Mouse (Mus musculus) G1E-ER4 (cell line): ENCODE data around the gene Sprr1b. TPM values are rescaled to one million over a fixed set of nuclear protein-coding genes. Genes with fewer than 3 reads are reported as not detected.

Source experiments
- GATA1 ChIP-seq: IDR thresholded peaks from one replicate; pipeline ENCODE4 v1.8.0; 2012; ENCODE audit warnings: low read length, inconsistent platforms
- polyA plus RNA-seq: library from polyadenylated mRNA; stranded (reverse); fragments of >175 nt; gene quantifications from 2 replicates; pipeline ENCODE4 v1.2.3, GENCODE M21; 2012

The Sprr1b gene
- not detected in 2 replicates for polyA plus RNA-seq

DNA sequence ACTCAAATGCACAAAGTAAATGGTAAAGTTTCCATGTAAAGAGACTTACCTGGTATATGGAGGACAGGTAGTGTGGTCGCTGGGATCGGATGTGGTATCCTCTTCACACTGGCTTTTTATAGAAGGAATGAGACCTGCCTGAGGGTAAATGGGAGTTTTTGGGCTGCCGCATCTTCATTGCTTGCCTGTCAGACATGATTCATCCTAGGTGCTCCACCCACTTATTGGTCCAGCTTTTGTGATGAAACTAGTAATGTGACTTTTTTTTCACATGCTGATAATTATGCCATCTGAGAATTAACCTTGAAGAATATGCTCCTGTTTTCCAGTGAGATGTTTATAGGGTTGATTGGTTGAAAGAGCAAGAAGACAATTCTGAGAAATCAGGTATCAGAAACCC, at the start of gene Sprr1b:
Sprr1b (minus strand) TSS at position 101 of the 400 bp plus-strand sequence.
- TF ChIP-seq GATA1: no peak

DNA sequence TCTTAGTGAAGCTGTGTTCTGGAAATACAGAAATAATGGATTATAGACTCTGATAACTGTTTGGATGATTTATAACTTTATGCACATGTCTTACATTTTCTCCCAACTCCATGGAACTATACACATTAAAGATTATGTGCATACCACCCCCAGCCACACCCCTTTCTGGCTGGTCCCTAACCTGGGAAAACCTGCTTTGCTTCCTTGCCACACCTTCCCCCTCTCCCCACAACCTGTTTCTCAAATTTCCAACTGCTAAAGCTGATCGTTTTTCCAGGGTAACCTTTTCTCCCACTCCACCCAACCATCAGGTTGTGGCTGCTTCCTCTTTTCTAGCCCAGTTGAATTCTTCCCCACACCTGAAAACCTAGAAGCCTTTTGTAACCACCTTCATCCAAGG, 47.7 kb upstream of the Sprr1b start:
- TF ChIP-seq GATA1: no peak

DNA sequence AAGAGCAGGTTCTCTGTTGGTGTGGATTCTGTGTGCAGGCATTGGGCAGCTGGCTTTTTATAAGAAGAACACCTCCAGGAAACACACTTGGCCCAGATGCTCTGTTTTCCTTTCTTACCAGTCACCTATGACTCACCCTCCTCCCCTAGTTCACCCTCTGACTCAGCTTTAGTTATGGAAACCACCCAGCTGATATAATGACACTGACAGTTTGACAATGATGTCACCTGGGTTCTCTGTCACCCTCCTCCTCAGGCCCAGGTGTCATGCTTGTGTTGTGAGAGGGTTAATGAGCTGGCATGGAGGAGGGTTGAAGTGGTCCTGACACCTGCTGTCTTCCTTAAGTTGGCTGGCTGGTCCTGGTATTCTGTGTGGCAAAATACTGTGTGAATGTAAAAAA, 47.3 kb upstream of the Sprr1b start, which contains the start of gene Sprr1a:
Sprr1a (minus strand) TSS at position 33 of the 400 bp plus-strand sequence.
- no peak for TF ChIP-seq GATA1

DNA sequence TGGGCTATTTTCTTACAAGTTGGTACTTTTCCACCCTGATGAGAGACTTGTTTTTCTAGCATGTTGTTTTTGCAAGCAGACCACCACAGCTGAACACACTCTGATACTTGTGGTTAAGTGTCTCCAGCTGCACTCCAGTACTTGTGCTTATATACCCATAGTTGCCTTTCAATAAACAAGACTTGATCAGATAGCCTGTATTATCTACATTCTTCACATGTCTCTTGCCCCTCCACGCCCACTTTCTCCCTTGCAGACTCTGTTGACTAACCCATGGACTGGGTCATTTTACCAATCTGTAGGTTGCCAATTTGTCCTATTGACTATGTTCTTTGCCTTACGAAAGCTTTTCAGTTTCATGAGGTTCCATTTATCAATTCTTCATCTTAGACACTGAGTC, 31.5 kb upstream of the Sprr1b start:
- TF ChIP-seq GATA1: no peak

DNA sequence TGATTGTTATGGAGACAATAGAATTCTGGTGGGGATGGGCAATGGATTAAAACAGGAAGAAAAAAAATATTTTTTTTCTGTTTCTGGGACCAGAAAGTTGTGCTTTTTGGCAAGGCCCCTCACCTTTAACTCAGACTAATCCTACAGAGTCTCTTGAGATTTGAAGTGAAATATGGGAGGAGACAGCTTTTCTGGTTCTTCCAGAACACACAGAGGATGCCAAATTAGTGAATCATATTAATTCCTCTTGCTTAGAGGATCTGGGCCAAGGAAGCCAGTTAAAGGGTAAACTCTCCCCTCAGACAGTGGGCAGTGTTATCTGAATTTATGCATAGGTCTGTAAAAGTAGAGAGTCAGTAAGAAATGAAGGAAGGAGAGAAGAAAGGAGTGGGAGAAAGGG, 28.8 kb upstream of the Sprr1b start:
- no peak for TF ChIP-seq GATA1

DNA sequence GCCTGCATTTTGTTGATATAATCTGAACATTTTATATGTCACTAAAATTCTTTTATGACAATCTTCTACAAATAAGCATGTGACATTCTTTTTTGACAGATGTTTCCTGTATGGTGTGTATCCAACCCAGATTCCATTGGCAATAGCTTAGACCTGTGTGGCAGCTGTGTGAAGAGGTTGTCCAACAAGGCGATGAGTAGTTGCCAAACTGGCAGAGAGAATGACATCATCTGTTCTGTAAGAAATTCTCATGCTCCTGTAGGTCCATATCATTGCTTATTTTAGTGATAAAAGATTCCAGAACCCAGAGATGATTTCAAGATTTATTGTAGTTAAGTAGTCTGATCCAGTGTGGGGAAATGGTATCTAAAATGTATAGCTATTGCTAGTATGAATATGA, 28.0 kb upstream of the Sprr1b start:
- no peak for TF ChIP-seq GATA1

DNA sequence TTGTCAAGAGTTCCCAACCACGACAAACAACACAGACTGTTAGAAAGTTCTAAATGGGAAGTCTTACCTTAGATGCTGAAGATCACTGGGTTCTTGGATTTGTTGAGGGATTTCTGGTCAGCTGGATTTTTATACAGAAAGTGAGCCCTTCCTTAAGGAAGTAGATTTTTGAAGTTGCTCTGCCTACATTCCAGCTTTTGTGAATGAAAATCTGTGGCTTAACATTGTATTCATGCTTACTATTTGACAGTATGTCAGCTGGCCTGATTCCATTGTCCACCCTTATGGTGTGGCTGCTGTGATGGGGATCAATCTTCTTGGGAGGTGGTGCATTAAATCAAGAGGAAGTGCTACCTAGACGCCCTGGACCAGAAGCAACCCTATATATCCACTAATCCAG, 20.0 kb upstream of the Sprr1b start, which contains the start of gene Sprr3:
Sprr3 (minus strand) TSS at position 101 of the 400 bp plus-strand sequence.
- no peak for TF ChIP-seq GATA1

DNA sequence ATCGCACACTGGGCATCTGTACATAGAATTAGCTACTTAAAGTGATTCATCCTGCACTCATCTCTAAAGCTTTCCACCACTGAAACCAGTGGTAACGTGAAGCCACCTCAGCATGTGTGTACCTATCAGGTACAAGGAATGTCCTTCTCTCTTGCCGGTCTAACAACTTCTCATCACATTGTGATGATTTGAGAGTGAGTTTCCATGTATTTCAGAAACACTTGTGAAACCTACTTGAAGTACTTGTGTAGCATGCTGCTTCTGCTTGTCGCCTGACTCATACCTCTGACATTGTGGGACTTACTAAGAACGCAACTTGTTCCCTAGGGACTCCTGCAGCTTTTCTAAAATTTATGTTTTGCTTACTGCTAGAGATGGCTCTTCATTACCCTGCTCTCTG, 16.6 kb upstream of the Sprr1b start:
- no peak for TF ChIP-seq GATA1

DNA sequence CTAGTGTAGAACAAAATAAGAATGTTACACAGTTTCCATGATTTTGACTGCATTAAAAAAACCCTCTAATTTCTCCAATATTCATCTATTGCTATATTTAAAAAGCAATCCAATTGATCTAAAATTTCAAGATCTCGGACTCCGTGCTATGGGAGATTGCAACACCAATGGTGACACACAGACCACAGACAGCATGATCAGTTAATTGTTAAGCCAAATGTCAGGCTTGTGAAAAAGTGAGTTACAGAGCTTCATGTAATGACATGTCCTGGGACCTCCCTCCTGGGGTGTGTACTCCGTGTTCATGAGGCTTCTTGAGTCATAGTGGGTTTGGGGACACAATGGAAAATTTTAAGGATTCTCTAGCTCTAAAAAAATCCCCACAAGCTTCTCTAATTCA, 1.6 kb upstream of the Sprr1b start:
- TF ChIP-seq GATA1: no peak

DNA sequence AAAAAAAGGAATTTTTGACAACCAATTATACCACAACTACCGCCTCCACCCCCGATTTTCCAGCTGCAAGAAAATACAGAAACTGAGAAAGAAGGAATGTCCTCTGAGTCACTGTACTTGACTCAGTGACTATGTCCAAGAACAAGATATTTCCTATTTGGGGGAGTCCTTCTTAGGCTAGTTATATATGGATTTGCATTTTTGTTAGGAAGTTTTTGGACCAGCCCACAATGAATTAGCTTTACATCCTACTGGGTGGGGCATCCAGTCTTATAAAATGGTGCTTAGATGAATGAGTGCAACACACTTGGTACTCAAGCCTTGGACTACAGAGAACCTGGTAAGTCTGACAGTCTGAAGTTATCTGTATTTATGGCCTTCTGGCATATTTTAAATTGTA, 6.3 kb downstream of the Sprr1b start, which contains the start of gene Sprr2k:
Sprr2k (plus strand) TSS at position 301 of the 400 bp plus-strand sequence.
- no peak for TF ChIP-seq GATA1

DNA sequence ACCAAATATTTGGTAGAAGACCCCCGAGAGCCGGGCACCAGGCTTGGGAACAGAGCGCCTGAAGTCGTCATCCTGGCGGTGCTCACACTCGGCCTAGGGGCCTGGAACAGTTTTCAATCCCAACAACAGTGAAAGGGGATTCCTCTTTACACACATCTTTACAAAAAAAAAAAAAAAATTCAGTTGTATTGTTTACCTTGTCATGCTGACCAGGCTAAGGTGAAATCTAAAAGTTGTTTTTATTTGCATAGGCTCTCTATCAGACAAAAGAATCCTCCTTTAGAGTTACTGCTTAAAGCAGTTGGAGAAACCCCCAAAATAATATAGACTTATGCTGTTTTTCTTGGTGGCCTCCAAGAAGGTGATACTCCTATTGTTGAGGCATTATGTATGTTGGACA, 9.3 kb downstream of the Sprr1b start, which contains the start of gene Gm9774:
Gm9774 (minus strand) TSS at position 101 of the 400 bp plus-strand sequence.
- TF ChIP-seq GATA1: no peak

DNA sequence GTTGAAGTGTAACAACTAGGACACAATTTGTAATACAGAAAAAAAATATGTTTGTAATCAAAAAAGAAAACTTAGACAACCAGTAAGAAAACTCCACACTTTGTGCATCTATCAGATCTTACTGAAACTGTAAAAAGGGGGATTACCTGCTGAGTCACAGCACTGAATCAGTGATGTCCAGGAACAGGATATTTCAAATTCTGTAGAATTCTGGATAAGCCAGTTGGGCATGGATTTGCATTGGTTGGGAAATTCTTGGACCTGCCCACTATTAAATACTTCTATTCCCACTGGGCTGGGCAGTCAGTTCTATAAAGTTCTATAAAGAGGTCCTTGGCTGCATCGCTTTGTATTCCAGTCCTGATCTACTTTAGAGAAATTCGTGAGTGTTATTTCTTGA, 20.8 kb downstream of the Sprr1b start, which contains the start of gene Sprr2j-ps:
Sprr2j-ps (plus strand) TSS at position 301 of the 400 bp plus-strand sequence.
- no peak for TF ChIP-seq GATA1

DNA sequence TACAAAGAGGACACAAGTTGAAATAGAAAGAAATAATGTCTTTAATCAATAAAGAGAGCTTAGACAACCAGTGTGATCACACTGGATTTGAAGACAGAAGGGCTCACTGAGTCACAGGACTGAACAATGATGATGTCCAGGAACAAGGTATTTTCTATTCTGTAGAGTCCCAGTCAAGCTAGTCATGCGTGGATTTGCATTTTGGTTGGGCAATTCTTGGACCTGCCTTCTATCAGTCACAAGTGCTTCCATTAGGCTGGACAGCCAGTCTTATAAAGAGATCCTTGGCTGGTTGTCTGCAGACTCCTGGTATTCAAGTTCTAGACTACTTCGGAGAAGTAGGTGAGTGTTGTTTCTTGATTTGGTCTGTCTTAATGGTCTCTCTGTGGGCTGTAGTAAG, 30.9 kb downstream of the Sprr1b start, which contains the start of gene Sprr2i:
Sprr2i (plus strand) TSS at position 301 of the 400 bp plus-strand sequence.
- no peak for TF ChIP-seq GATA1

DNA sequence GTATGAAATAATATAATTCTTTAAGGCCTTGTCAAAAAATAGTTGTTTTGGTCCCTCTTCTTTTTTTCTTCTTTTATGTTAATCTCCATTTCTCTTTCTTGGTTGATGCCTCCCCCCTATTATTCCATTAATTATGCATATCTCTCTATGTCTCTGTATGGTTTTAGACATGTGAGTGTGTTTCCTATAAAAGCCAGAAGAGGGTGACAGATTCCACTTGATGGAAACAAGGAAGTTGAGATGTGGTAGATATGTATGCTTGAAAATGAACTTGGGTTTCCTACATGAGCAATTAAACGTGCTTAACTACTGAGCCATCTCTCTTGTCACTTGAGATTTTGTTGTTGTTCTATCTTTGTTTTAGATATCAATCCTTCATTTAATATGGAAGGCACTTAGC, 44.3 kb downstream of the Sprr1b start:
- no peak for TF ChIP-seq GATA1

Other genes with a start within 250 kb of the Sprr1b start
- not detected in 2 replicates for gene Sprr2a1, start 223.0 kb downstream of the Sprr1b start, polyA plus RNA-seq
- gene Sprr2a2, start 222.9 kb downstream of the Sprr1b start, polyA plus RNA-seq: not detected in 2 replicates
- not detected in 2 replicates for gene Sprr2a3, start 153.4 kb downstream of the Sprr1b start, polyA plus RNA-seq
- not detected in 2 replicates for gene Sprr2b, start 122.2 kb downstream of the Sprr1b start, polyA plus RNA-seq
- gene Sprr2d, start 99.6 kb downstream of the Sprr1b start, polyA plus RNA-seq: not detected in 2 replicates
- gene Sprr2e, start 86.6 kb downstream of the Sprr1b start, polyA plus RNA-seq: not detected in 2 replicates
- not detected in 2 replicates for gene Sprr2f, start 73.6 kb downstream of the Sprr1b start, polyA plus RNA-seq
- not detected in 2 replicates for gene Sprr2h, start 53.1 kb downstream of the Sprr1b start, polyA plus RNA-seq
- gene Sprr2i, start 30.8 kb downstream of the Sprr1b start, polyA plus RNA-seq: not detected in 2 replicates
- not detected in 2 replicates for gene Sprr2j-ps, start 20.7 kb downstream of the Sprr1b start, polyA plus RNA-seq
- 12.8 and 15.9 TPM in 2 replicates for gene Gm9774, start 9.4 kb downstream of the Sprr1b start, polyA plus RNA-seq
- gene Sprr2k, start 6.2 kb downstream of the Sprr1b start, polyA plus RNA-seq: not detected in 2 replicates
- gene Sprr3, start 19.9 kb upstream of the Sprr1b start, polyA plus RNA-seq: not detected in 2 replicates
- not detected in 2 replicates for gene Sprr1a, start 47.1 kb upstream of the Sprr1b start, polyA plus RNA-seq
- not detected in 2 replicates for gene Sprr4, start 61.7 kb upstream of the Sprr1b start, polyA plus RNA-seq
- not detected in 2 replicates for gene 2310046K23Rik, start 95.7 kb upstream of the Sprr1b start, polyA plus RNA-seq
- not detected in 2 replicates for gene Ivl, start 134.9 kb upstream of the Sprr1b start, polyA plus RNA-seq
- gene Smcp, start 150.2 kb upstream of the Sprr1b start, polyA plus RNA-seq: not detected in 2 replicates
- not detected in 2 replicates for gene 2210017I01Rik, start 168.7 kb upstream of the Sprr1b start, polyA plus RNA-seq
- gene Lce6a, start 182.9 kb upstream of the Sprr1b start, polyA plus RNA-seq: not detected in 2 replicates
- gene Lce1a1, start 209.5 kb upstream of the Sprr1b start, polyA plus RNA-seq: not detected in 2 replicates
- gene Lce1b, start 218.1 kb upstream of the Sprr1b start, polyA plus RNA-seq: not detected in 2 replicates
- not detected in 2 replicates for gene Lce1a2, start 231.5 kb upstream of the Sprr1b start, polyA plus RNA-seq
- not detected in 2 replicates for gene Lce1c, start 240.5 kb upstream of the Sprr1b start, polyA plus RNA-seq
- gene Lce1d, start 248.4 kb upstream of the Sprr1b start, polyA plus RNA-seq: not detected in 2 replicates